Mouse (Mus musculus) hindbrain, postnatal 0 days (tissue): ENCODE measurements around the gene Gm20388. TPM values are rescaled to one million over a fixed set of nuclear protein-coding genes. Genes with fewer than 3 reads are reported as not detected.
"Not testable (repeated sequence)": the region's sequence is repeated elsewhere in the genome, so short reads cannot be mapped to it uniquely, and the experiment has no call there.

ENCODE experiments used
- ATAC-seq: fragments of 200-750 bp; cut with Nextera tagmentation; 2 replicates; pipeline ENCODE4 v1.8.0; 2017; ENCODE audit warnings: mild to moderate bottlenecking, moderate TSS enrichment, moderate library complexity
- DNase-seq: peaks from one replicate; pipeline ENCODE4 v3.0.0-alpha.2; 2015; ENCODE audit warnings: low spot score
- H3K27ac ChIP-seq: fragments of 300-500 bp; sonication (generic); 2 replicates; pipeline ENCODE4 v1.5.1; 2014; ENCODE audit warnings: mild to moderate bottlenecking
- H3K27me3 ChIP-seq: fragments of 300-500 bp; sonication (generic); 2 replicates; pipeline ENCODE4 v1.6.1; 2014; ENCODE audit warnings: low read length, mixed read lengths; ENCODE audit not compliant: insufficient read depth
- H3K36me3 ChIP-seq: fragments of 300-500 bp; sonication (generic); 2 replicates; pipeline ENCODE4 v1.6.1; 2014; ENCODE audit warnings: low read length, mixed read lengths; ENCODE audit not compliant: insufficient read depth
- H3K4me1 ChIP-seq: fragments of 300-500 bp; sonication (generic); 2 replicates; pipeline ENCODE4 v1.6.1; 2014; ENCODE audit warnings: antibody characterized with exemption, low read length, mixed read lengths; ENCODE audit not compliant: insufficient read depth
- H3K4me2 ChIP-seq: fragments of 300-500 bp; sonication (generic); 2 replicates; pipeline ENCODE4 v1.6.1; 2014; ENCODE audit warnings: low read depth, mild to moderate bottlenecking, low read length, moderate library complexity, mixed read lengths
- H3K4me3 ChIP-seq: fragments of 300-500 bp; sonication (generic); 2 replicates; pipeline ENCODE4 v1.5.1; 2014; ENCODE audit warnings: low read length
- H3K9ac ChIP-seq: fragments of 300-500 bp; sonication (generic); replicated peaks from 2 replicates; pipeline ENCODE4 v1.6.1; 2014; ENCODE audit warnings: mild to moderate bottlenecking, low read length, moderate library complexity, mixed read lengths
- H3K9me3 ChIP-seq: fragments of 300-500 bp; sonication (generic); 2 replicates; pipeline ENCODE4 v1.6.1; 2016; ENCODE audit warnings: low read length, mixed read lengths
- CTCF ChIP-seq: IDR thresholded peaks from 2 replicates; pipeline ENCODE4 v1.5.1; 2016; ENCODE audit warnings: antibody characterized with exemption, control low read depth, low read depth
- WGBS: fragments of 180-500 bp; shearing (Covaris S2); extraction: QIAGEN DNeasy Blood & Tissue Kit; methylation state at CpG from one replicate; pipeline ENCODE4 v1.1.7; 2014; 5-methylcytosine and 5-hydroxymethylcytosine counted together
- polyA plus RNA-seq: library from polyadenylated mRNA; unstranded; fragments of >200 nt; fragmentation: Nextera tagmentation; extraction: Ambion mirVana; gene quantifications from 2 replicates; pipeline ENCODE4 v1.2.1, GENCODE M21; 2015
- total RNA-seq: library from RNA; depleted of rRNA; stranded (reverse); fragments of >200 nt; gene quantifications from 2 replicates; pipeline ENCODE4 v1.2.3, GENCODE M21; 2014

Gene Gm20388
- total and polyA plus RNA-seq, 2 experiments from 2014 or later, result 71.3 TPM; not detected in 1

GRCm38 (mm10) chr8:122571750-122572267, 2661.2 kb downstream of the Gm20388 start:
- H3K4me2 ChIP-seq, result no peak overlapping the region
- H3K27ac ChIP-seq, result no peak overlapping the region
- ATAC-seq, result no peak
- H3K27me3 ChIP-seq, result no peaks in the 10 kb centered on the region
- WGBS, result 85% methylated on average over 17 of the region's 17 CpGs
- H3K9ac ChIP-seq, result no peak overlapping the region
- H3K36me3 ChIP-seq, result no peaks in the 10 kb centered on the region
- no peaks in the 10 kb centered on the region for H3K9me3 ChIP-seq
- no peak for TF ChIP-seq CTCF
- no peak for DNase-seq
- H3K4me3 ChIP-seq, result no peak overlapping the region
- H3K4me1 ChIP-seq, result peaks cover 23% of the 10 kb centered on the region

DNA sequence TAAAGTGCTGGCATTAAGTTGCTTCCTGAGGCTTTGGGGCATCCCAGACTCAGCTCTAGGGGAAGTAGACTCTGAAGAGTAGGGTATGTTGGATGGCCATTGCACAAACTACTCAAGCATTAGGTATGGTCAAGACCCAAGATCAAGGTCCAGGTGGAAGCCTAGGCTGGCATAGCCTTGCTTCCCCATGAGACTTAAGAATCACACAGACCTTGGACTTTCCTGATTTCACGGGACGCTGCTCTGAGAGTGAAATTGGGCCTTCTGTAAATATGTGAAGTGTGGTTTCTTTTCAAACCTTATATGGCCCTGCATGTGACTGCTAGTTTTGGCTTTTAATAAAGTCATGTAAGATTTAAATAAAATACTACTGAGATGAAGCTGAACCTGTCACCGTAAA, 2662.1 kb downstream of the Gm20388 start:
- no peak for TF ChIP-seq CTCF
- DNase-seq (no peak), ATAC-seq (no peak)
- Histone ChIP-seq H3K4me2 (no peak overlapping the region), H3K27me3 (no peaks in the 10 kb centered on the region), H3K9ac (no peak overlapping the region), H3K36me3 (no peaks in the 10 kb centered on the region), H3K9me3 (no peaks in the 10 kb centered on the region), H3K4me3 (no peak overlapping the region), H3K4me1 (peaks cover 24% of the 10 kb centered on the region), H3K27ac (no peak overlapping the region)
- WGBS, result 87% methylated on average over 3 of the region's 3 CpGs

- H3K4me1 ChIP-seq, result peaks cover 24% of the 10 kb centered on the region
- 10% methylated on average over 4 of the region's 4 CpGs for WGBS
- not testable (repeated sequence) for H3K27ac ChIP-seq, H3K36me3 ChIP-seq, H3K27me3 ChIP-seq, H3K9ac ChIP-seq, H3K4me3 ChIP-seq, H3K4me2 ChIP-seq, H3K9me3 ChIP-seq, ATAC-seq
- DNase-seq, result peak; percentile 37
Observed at GRCm38 (mm10) chr8:122573176-122573575, 2662.5 kb downstream of the Gm20388 start.

- H3K36me3 ChIP-seq, result no peaks in the 10 kb centered on the region; the same call in 1 of the 2 replicates
- no peak overlapping the region for H3K27ac ChIP-seq
- H3K9me3 ChIP-seq, result no peaks in the 10 kb centered on the region
- no peak overlapping the region for H3K4me2 ChIP-seq
- ATAC-seq (no peak), DNase-seq (no peak)
- no peaks in the 10 kb centered on the region for H3K27me3 ChIP-seq
- no peak overlapping the region for H3K4me3 ChIP-seq
- no peak for TF ChIP-seq CTCF
- peaks cover 24% of the 10 kb centered on the region for H3K4me1 ChIP-seq
- 50% methylated on average over 9 of the region's 9 CpGs for WGBS
- H3K9ac ChIP-seq, result no peak overlapping the region
Observed at GRCm38 (mm10) chr8:122573577-122573976, 2662.9 kb downstream of the Gm20388 start.

DNA sequence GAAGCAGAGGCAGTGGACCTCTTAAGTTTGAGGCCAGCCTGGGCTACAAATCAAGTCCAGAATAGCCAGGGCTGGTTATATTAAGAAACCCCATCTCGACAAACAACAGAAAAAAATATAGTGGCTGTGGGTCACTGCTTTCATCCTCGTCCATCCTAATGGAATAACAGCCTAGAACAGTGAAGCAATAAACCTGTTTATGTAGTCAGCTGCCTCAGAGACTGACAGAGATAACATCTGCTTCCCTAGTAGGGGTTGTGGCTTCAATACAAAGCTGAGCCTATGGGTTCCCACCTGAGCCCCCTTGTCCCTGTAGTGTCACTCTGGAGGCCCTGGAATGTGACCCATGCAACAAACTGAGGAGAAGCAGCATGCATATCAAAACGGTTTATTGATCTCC, 2663.6 kb downstream of the Gm20388 start:
- no peak overlapping the region for H3K27ac ChIP-seq
- TF ChIP-seq CTCF, result no peak
- no peak overlapping the region for H3K4me3 ChIP-seq
- 44% methylated on average over 3 of the region's 3 CpGs for WGBS
- H3K36me3 ChIP-seq, result no peaks in the 10 kb centered on the region; the same call in 1 of the 2 replicates
- DNase-seq (no peak), ATAC-seq (no peak)
- no peak overlapping the region for H3K4me2 ChIP-seq
- H3K4me1 ChIP-seq, result peaks cover 24% of the 10 kb centered on the region
- H3K27me3 ChIP-seq, result no peaks in the 10 kb centered on the region
- no peak overlapping the region for H3K9ac ChIP-seq
- H3K9me3 ChIP-seq, result no peaks in the 10 kb centered on the region

- ATAC-seq, result no peak
- Histone ChIP-seq H3K36me3 (no peaks in the 10 kb centered on the region; the same call in 1 of the 2 replicates), H3K4me1 (peaks cover 24% of the 10 kb centered on the region), H3K9ac (no peak overlapping the region), H3K4me2 (peak overlapping the region; percentile 74), H3K4me3 (no peak overlapping the region), H3K9me3 (no peaks in the 10 kb centered on the region), H3K27me3 (no peaks in the 10 kb centered on the region), H3K27ac (no peak overlapping the region)
- no peak for DNase-seq
- TF ChIP-seq CTCF, result no peak
- WGBS, result 44% methylated on average over 10 of the region's 10 CpGs
Observed at GRCm38 (mm10) chr8:122574667-122575251, 2664.1 kb downstream of the Gm20388 start.

DNA sequence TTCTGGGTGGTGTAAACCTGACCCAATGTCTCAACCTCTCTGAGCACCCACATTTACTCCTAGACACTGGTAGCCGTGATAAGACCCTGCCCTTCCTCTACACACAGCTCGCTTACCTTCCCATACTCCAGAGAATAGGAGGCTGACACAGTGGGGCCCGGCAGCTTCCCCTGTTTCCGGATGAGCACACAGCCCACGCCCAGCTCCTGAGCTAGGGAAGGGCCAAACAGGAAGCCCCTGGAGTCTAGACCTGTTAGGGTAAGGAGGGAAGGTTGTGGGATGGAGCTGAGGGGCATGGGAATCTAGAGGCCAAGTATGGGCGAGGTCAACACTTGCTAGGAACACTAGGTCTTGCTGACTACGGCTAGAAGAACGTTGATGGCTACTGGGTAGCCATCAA, 2664.6 kb downstream of the Gm20388 start:
- Histone ChIP-seq H3K4me2 (peak overlapping the region; percentile 74), H3K36me3 (no peaks in the 10 kb centered on the region; the same call in 1 of the 2 replicates), H3K4me1 (peaks cover 24% of the 10 kb centered on the region), H3K9me3 (no peaks in the 10 kb centered on the region), H3K9ac (peak overlapping the region; percentile 82; the same call in 1 of the 2 replicates), H3K27me3 (no peaks in the 10 kb centered on the region), H3K4me3 (no peak overlapping the region; the same call in 1 of the 2 replicates), H3K27ac (no peak overlapping the region)
- ATAC-seq, result no peak
- DNase-seq, result no peak
- WGBS, result 71% methylated on average over 8 of the region's 8 CpGs
- no peak for TF ChIP-seq CTCF
